Mouse (Mus musculus) brown adipose tissue, adult 24 weeks (tissue): ENCODE data around the gene Fam81b. TPM values are rescaled to one million over a fixed set of nuclear protein-coding genes. Genes with fewer than 3 reads are reported as not detected.

ENCODE experiments used
- polyA plus RNA-seq: library from polyadenylated mRNA; stranded (reverse); fragments of >200 nt; gene quantifications from 2 replicates; pipeline ENCODE4 v1.2.4, GENCODE M21; 2012; ENCODE audit not compliant: missing spikeins, insufficient read depth, insufficient read length

The Fam81b gene
- polyA plus RNA-seq, 1 experiment: not detected

Other genes with a start within 250 kb of the Fam81b start
- gene Gpr150, start 248.1 kb downstream of the Fam81b start, polyA plus RNA-seq: not detected in 2 replicates
- gene Arsk, start 206.4 kb downstream of the Fam81b start, polyA plus RNA-seq: 8.3 and 9.4 TPM in 2 replicates
- 12.5 and 18.6 TPM in 2 replicates for gene Ttc37, start 206.3 kb downstream of the Fam81b start, polyA plus RNA-seq
- gene Mctp1, start 79.5 kb upstream of the Fam81b start, polyA plus RNA-seq: 1.3 and 2.3 TPM in 2 replicates